Mouse (Mus musculus): ENCODE measurements at regions not wholly inside any gene's neighbourhood (a gene's known extent, or its start where the extent isn't known, plus 50 kb on each side); places are given as distances from the start of the nearest gene placed in this dataset.

DNA sequence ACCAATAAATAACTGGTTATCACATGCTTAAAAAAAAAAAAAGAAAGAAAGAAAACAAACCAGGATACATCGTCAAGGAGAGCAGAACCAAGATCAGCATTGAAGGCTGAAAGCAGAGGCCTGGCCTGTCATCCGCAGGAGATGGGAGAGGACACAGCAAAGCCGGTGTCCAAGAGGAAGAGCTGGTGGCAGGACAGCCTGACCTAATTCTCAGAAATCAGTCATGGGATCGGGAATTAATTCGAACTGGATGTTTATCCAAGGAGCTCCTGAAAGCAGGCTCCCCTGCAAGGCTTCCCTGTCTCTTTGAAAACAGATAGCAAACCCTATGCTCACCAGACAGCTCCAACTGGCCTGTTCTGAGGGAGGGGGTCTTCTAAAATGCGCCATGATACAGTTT is 75.5 kb upstream of the 4930412O13Rik start:
- DNase-seq: no peak

All from cerebellum, postnatal 25 days (tissue).